23 mouse cellular contexts compared by ENCODE assay signal in genomic region chr11:32558026-32558425, GRCm38 (mm10). TPM values are rescaled to one million over a fixed set of nuclear protein-coding genes. Genes with fewer than 3 reads are reported as not detected.
A peak's percentile ranks its signal among the peaks of the same experiment; 100 is the strongest.
DNase-seq lines count a peak whose midpoint lies in the region; ATAC-seq and TF ChIP-seq lines count a peak whose summit lies in the region.
"Had no signal": no experiment of that assay in that cellular context is flagged by ENCODE, and none has a peak within 500 bp of the region (broad histone marks: within the 10 kb centered on the region; RNA-seq: fewer than 3 reads in every experiment).

No protein-coding gene starts in this region.

- H3K9ac ChIP-seq in lung, postnatal 0 days (replicated peaks; ENCODE audit: low read depth), result no peak overlapping the region
- H3K9ac ChIP-seq: hindbrain, embryonic 13.5 days had no signal

- ATAC-seq in lung, postnatal 0 days, result no peak
- ATAC-seq in activated CD4-positive, CD25-positive, alpha-beta regulatory T cell, adult 4 months, result peak; percentile 19
- ATAC-seq: forebrain, embryonic 14.5 days had no signal

- no peak overlapping the region for H3K4me3 ChIP-seq in lung, postnatal 0 days (ENCODE audit: low read depth, low read length)
- H3K4me3 ChIP-seq: hindbrain, embryonic 13.5 days had no signal

- H3K27me3 ChIP-seq in lung, postnatal 0 days (replicated peaks; ENCODE audit: insufficient read depth, low read length), result no peaks in the 10 kb centered on the region
- H3K27me3 ChIP-seq: hindbrain, embryonic 13.5 days had no signal

- peaks cover 7% of the 10 kb centered on the region; the same call in 1 of the 2 replicates for H3K4me1 ChIP-seq in lung, postnatal 0 days (ENCODE audit: insufficient read depth, low read depth, low read length)

- WGBS in lung, postnatal 0 days, result 92% methylated on average over 4 of the region's 4 CpGs

- H3K4me2 ChIP-seq in lung, postnatal 0 days (replicated peaks; ENCODE audit: low read depth, low read length), result no peak overlapping the region
- H3K4me2 ChIP-seq: hindbrain, embryonic 13.5 days; liver, embryonic 11.5 days had no signal

- TF ChIP-seq EP300 in lung, postnatal 0 days (IDR thresholded peaks at IDR 0.05), result no peak

- DNase-seq in lung, postnatal 0 days (ENCODE audit: low spot score), result peak; percentile 42
- DNase-seq in lung, postnatal 4 days, result no peak
- DNase-seq in CD4-positive, CD25-positive, alpha-beta regulatory T cell, adult 2 months (ENCODE audit: low read depth, low spot score), result peak; percentile 60
- peak; percentile 54 to 68 for DNase-seq in natural killer cell, adult 2 months (ENCODE audit: low spot score in 2 of 2)
- DNase-seq in left cerebral cortex, adult 8-10 months (ENCODE audit: low spot score in 2 of 2), result no peak
- DNase-seq in adrenal gland, postnatal 4 days (ENCODE audit: low spot score in 2 of 2), result no peak
- DNase-seq in urinary bladder, postnatal 10 days (ENCODE audit: low spot score), result no peak
- DNase-seq: adrenal gland, postnatal 10 days; cerebellum, adult 2 months; gastrocnemius, postnatal 25 days; kidney, adult 8-10 months; lung, adult 18-20 months; midbrain, embryonic 14.5 days had no signal

- H3K27ac ChIP-seq in lung, postnatal 0 days (ENCODE audit: low read length), result no peak overlapping the region
- H3K27ac ChIP-seq: hindbrain, embryonic 13.5 days had no signal

- no peaks in the 10 kb centered on the region for H3K9me3 ChIP-seq in lung, postnatal 0 days (ENCODE audit: low read length)
- H3K9me3 ChIP-seq: hindbrain, embryonic 13.5 days had no signal

- H3K36me3 ChIP-seq in lung, postnatal 0 days (ENCODE audit: insufficient read depth, low read length), result no peaks in the 10 kb centered on the region
- H3K36me3 ChIP-seq: hindbrain, embryonic 13.5 days had no signal

- TF ChIP-seq CTCF in lung, postnatal 0 days (IDR thresholded peaks at IDR 0.05), result no peak

RNA-seq across cellular contexts. Expression of gene Stk10, which starts 24.9 kb away (rescaled TPM):
- polyA plus RNA-seq in lung, postnatal 0 days (2015; fragmentation: Nextera tagmentation; extraction: Ambion mirVana), result 1.9 and 2.4 TPM in 2 replicates
- polyA plus RNA-seq in activated CD4-positive, CD25-positive, alpha-beta regulatory T cell, adult 4 months (2017; shearing (Covaris generic)), result 100 to 1,000 TPM in 1 of 2 experiments, 10 to 100 TPM in 1; 66.9 to 116 TPM
- 1 to 10 TPM; 7.4 to 9.9 (median 9.3) TPM for total RNA-seq in left cerebral cortex, adult 8-10 months (2022)
- total RNA-seq in adrenal gland, postnatal 4 days (2021), result 10 to 100 TPM in 1 of 2 experiments, 1 to 10 TPM in 1; 9.0 to 11.5 TPM

RNA-seq across cellular contexts. Expression of gene Efcab9, which starts 26.1 kb away (rescaled TPM):
- polyA plus RNA-seq in lung, postnatal 0 days (2015; fragmentation: Nextera tagmentation; extraction: Ambion mirVana), result 0.18 and 0.30 TPM in 2 replicates
- polyA plus RNA-seq in activated CD4-positive, CD25-positive, alpha-beta regulatory T cell, adult 4 months (2017; shearing (Covaris generic)), result 1 to 10 TPM; 1.1 to 1.2 TPM
- 1 to 10 TPM; 1.2 to 1.8 (median 1.4) TPM for total RNA-seq in left cerebral cortex, adult 8-10 months (2022)
- 1 to 10 TPM in 1 of 2 experiments, under 1 TPM in 1; 0.42 to 1.6 TPM for total RNA-seq in adrenal gland, postnatal 4 days (2021)
- total RNA-seq: heart, adult 8-10 months; left cerebral cortex, postnatal 10 days; megakaryocyte-erythroid progenitor cell, adult 5-6 weeks had no signal
- polyA plus RNA-seq: forebrain, embryonic 14.5 days; hindbrain, embryonic 13.5 days; limb, embryonic 11.5 days; midbrain, embryonic 14.5 days; neural tube, embryonic 14.5 days; small intestine, adult 2 months had no signal

Comparison
In these comparisons a context has a peak if more than half of its experiments do, and no peak if none do; other contexts are left out.
1. DNase-seq: peak in lung, postnatal 0 days (single experiment), CD4-positive, CD25-positive, alpha-beta regulatory T cell, adult 2 months (single experiment) and natural killer cell, adult 2 months (2 of 2); none in lung, postnatal 4 days (0 of 2), left cerebral cortex, adult 8-10 months (0 of 2), adrenal gland, postnatal 4 days (0 of 2) and urinary bladder, postnatal 10 days (single experiment).